ENCODE assay signal across 19 mouse cellular contexts in genomic region chr6:146538661-146539060, GRCm38 (mm10). TPM values are rescaled to one million over a fixed set of nuclear protein-coding genes. Genes with fewer than 3 reads are reported as not detected.
DNase-seq lines count a peak whose midpoint lies in the region; ATAC-seq and TF ChIP-seq lines count a peak whose summit lies in the region.
"Had no signal": no experiment of that assay in that cellular context is flagged by ENCODE, and none has a peak within 500 bp of the region (broad histone marks: within the 10 kb centered on the region; RNA-seq: fewer than 3 reads in every experiment).

No protein-coding gene starts in this region.

- H3K4me1 ChIP-seq in lung, embryonic 14.5 days (ENCODE audit: insufficient read depth) = no peaks in the 10 kb centered on the region
- H3K4me1 ChIP-seq in heart, embryonic 12.5 days (replicated peaks) = peaks cover 33% of the 10 kb centered on the region
- no peaks in the 10 kb centered on the region for H3K4me1 ChIP-seq in thymus, adult 2 months (replicated peaks; ENCODE audit: control insufficient read depth, insufficient read depth, low read length)
- H3K4me1 ChIP-seq: forebrain, embryonic 12.5 days; limb, embryonic 13.5 days; liver, embryonic 15.5 days had no signal

- TF ChIP-seq CTCF in lung, embryonic 14.5 days (IDR thresholded peaks at IDR 0.05; ENCODE audit: low read depth) = no peak
- no peak for TF ChIP-seq CTCF in thymus, adult 2 months (IDR thresholded peaks at IDR 0.05; ENCODE audit: borderline replicate concordance, control insufficient read depth, extremely low read depth, insufficient read depth, low read length, poor library complexity)

- peak; percentile 15; the same call in 1 of the 2 replicates for ATAC-seq in lung, embryonic 14.5 days (ENCODE audit: insufficient read depth)
- ATAC-seq in heart, embryonic 12.5 days (ENCODE audit: insufficient number of reproducible peaks, low FRiP score) = no peak; the same call in 1 of the 2 replicates

- H3K4me3 ChIP-seq in lung, embryonic 14.5 days (ENCODE audit: low read depth, low read length) = no peak overlapping the region
- H3K4me3 ChIP-seq in heart, embryonic 12.5 days = no peak overlapping the region
- no peak overlapping the region for H3K4me3 ChIP-seq in thymus, adult 2 months (ENCODE audit: control insufficient read depth, insufficient read depth, low read length)
- H3K4me3 ChIP-seq: forebrain, embryonic 12.5 days; left cerebral cortex, adult 2 months; limb, embryonic 13.5 days; liver, embryonic 15.5 days had no signal

- TF ChIP-seq POLR2A in thymus, adult 2 months (IDR thresholded peaks at IDR 0.05; ENCODE audit: control insufficient read depth, extremely low read depth, insufficient read depth, low read length, poor library complexity) = no peak

- no peaks in the 10 kb centered on the region for H3K9me3 ChIP-seq in lung, embryonic 14.5 days (ENCODE audit: low read depth, low read length)
- peaks cover 7% of the 10 kb centered on the region for H3K9me3 ChIP-seq in heart, embryonic 12.5 days (replicated peaks)
- H3K9me3 ChIP-seq: forebrain, embryonic 12.5 days; liver, embryonic 15.5 days had no signal

- H3K27ac ChIP-seq in lung, embryonic 14.5 days (ENCODE audit: low read depth) = no peak overlapping the region
- peak overlapping the region; percentile 7 for H3K27ac ChIP-seq in heart, embryonic 12.5 days (ENCODE audit: poor library complexity, severe bottlenecking)
- H3K27ac ChIP-seq in thymus, adult 2 months (ENCODE audit: control insufficient read depth, insufficient read depth, low read length) = no peak overlapping the region
- H3K27ac ChIP-seq: forebrain, embryonic 12.5 days; left cerebral cortex, adult 2 months; limb, embryonic 13.5 days; liver, embryonic 15.5 days had no signal

- H3K9ac ChIP-seq in lung, embryonic 14.5 days = no peak overlapping the region
- H3K9ac ChIP-seq in heart, embryonic 12.5 days = no peak overlapping the region
- H3K9ac ChIP-seq: forebrain, embryonic 12.5 days; limb, embryonic 13.5 days; liver, embryonic 15.5 days had no signal

- no peak overlapping the region for H3K4me2 ChIP-seq in lung, embryonic 14.5 days
- no peak overlapping the region for H3K4me2 ChIP-seq in heart, embryonic 12.5 days
- H3K4me2 ChIP-seq: forebrain, embryonic 12.5 days; limb, embryonic 13.5 days; liver, embryonic 15.5 days had no signal

- no peaks in the 10 kb centered on the region for H3K27me3 ChIP-seq in lung, embryonic 14.5 days (ENCODE audit: insufficient read depth, low read length)
- no peaks in the 10 kb centered on the region for H3K27me3 ChIP-seq in heart, embryonic 12.5 days (replicated peaks)
- H3K27me3 ChIP-seq in thymus, adult 2 months (ENCODE audit: control insufficient read depth, insufficient read depth, low read length) = no peaks in the 10 kb centered on the region
- H3K27me3 ChIP-seq: forebrain, embryonic 12.5 days; limb, embryonic 13.5 days; liver, embryonic 15.5 days had no signal

- no peaks in the 10 kb centered on the region for H3K36me3 ChIP-seq in lung, embryonic 14.5 days (ENCODE audit: insufficient read depth)
- H3K36me3 ChIP-seq in heart, embryonic 12.5 days = no peaks in the 10 kb centered on the region
- H3K36me3 ChIP-seq in thymus, adult 2 months (ENCODE audit: control insufficient read depth, insufficient read depth, low read length) = no peaks in the 10 kb centered on the region
- H3K36me3 ChIP-seq: forebrain, embryonic 12.5 days; limb, embryonic 13.5 days; liver, embryonic 15.5 days had no signal

- 41% methylated on average over 4 of the region's 4 CpGs for WGBS in lung, embryonic 14.5 days
- 49% methylated on average over 4 of the region's 4 CpGs for WGBS in heart, embryonic 12.5 days
- WGBS in thymus, adult 2 months = 91% methylated on average over 4 of the region's 4 CpGs

- DNase-seq in cerebellum, postnatal 10 days = peak; percentile 14 to 33
- no peak for DNase-seq in cerebellum, postnatal 4 days (ENCODE audit: low spot score in 2 of 2)
- peak; percentile 39 for DNase-seq in lung, embryonic 14.5 days
- DNase-seq in lung, postnatal 25 days (ENCODE audit: low spot score) = no peak
- peak; percentile 21 for DNase-seq in heart, postnatal 4 days
- DNase-seq in right cerebral cortex, postnatal 14 days = no peak
- no peak for DNase-seq in thymus, adult 2 months
- DNase-seq: adrenal gland, postnatal 10 days; cerebellum, adult 8-10 months; gastrocnemius, postnatal 14 days; kidney, adult 2 months; kidney, postnatal 14 days; midbrain, embryonic 14.5 days; retina, postnatal 1 day had no signal

RNA-seq across cellular contexts. Expression of gene Itpr2, which starts 36.6 kb away (rescaled TPM):
- polyA plus RNA-seq in lung, embryonic 14.5 days (2014; fragmentation: Nextera tagmentation; extraction: Ambion mirVana) = 12.8 and 13.1 TPM in 2 replicates
- polyA plus RNA-seq in heart, embryonic 12.5 days (2016; fragmentation: Nextera tagmentation; extraction: Ambion mirVana) = 32.4 and 40.7 TPM in 2 replicates
- total RNA-seq in heart, postnatal 4 days (2021) = 10 to 100 TPM; 38.6 to 45.5 TPM
- polyA plus RNA-seq in thymus, adult 2 months (2012; rRNA removed) = 60.3 and 61.8 TPM in 2 replicates

RNA-seq across cellular contexts. Expression of gene Fgfr1op2, which starts 38.3 kb away (rescaled TPM):
- polyA plus RNA-seq in lung, embryonic 14.5 days (2014; fragmentation: Nextera tagmentation; extraction: Ambion mirVana) = 108 and 110 TPM in 2 replicates
- polyA plus RNA-seq in heart, embryonic 12.5 days (2016; fragmentation: Nextera tagmentation; extraction: Ambion mirVana) = 85.9 and 87.0 TPM in 2 replicates
- 10 to 100 TPM; 63.8 to 66.8 TPM for total RNA-seq in heart, postnatal 4 days (2021)
- 156 and 184 TPM in 2 replicates for polyA plus RNA-seq in thymus, adult 2 months (2012; rRNA removed)

RNA-seq across cellular contexts. Expression of gene Ints13, which starts 39.0 kb away (rescaled TPM):
- polyA plus RNA-seq in lung, embryonic 14.5 days (2014; fragmentation: Nextera tagmentation; extraction: Ambion mirVana) = 62.7 and 70.2 TPM in 2 replicates
- 57.4 and 60.5 TPM in 2 replicates for polyA plus RNA-seq in heart, embryonic 12.5 days (2016; fragmentation: Nextera tagmentation; extraction: Ambion mirVana)
- total RNA-seq in heart, postnatal 4 days (2021) = 10 to 100 TPM; 28.4 to 35.0 TPM
- polyA plus RNA-seq in thymus, adult 2 months (2012; rRNA removed) = 37.3 and 44.0 TPM in 2 replicates

Comparison
In these comparisons a context has a peak if more than half of its experiments do, and no peak if none do; other contexts are left out.
1. DNase-seq: peak in cerebellum, postnatal 10 days (2 of 2), lung, embryonic 14.5 days (single experiment) and heart, postnatal 4 days (single experiment); none in cerebellum, postnatal 4 days (0 of 2), lung, postnatal 25 days (single experiment), right cerebral cortex, postnatal 14 days (single experiment) and thymus, adult 2 months (single experiment).